Mouse (Mus musculus) limb, embryonic 11.5 days (tissue): ENCODE data around the gene Styxl1. TPM values are rescaled to one million over a fixed set of nuclear protein-coding genes. Genes with fewer than 3 reads are reported as not detected.

Experiments
- ATAC-seq: fragments of 200-750 bp; cut with Nextera tagmentation; 2 replicates; pipeline ENCODE4 v1.8.0; 2017; ENCODE audit warnings: low read depth; ENCODE audit not compliant: insufficient number of reproducible peaks, low FRiP score, low TSS enrichment
- DNase-seq: peaks from one replicate; pipeline ENCODE4 v3.0.0-alpha.2; 2015; ENCODE audit warnings: low spot score
- H3K27ac ChIP-seq: fragments of 300-500 bp; sonication (generic); replicated peaks from 2 replicates; pipeline ENCODE4 v1.5.1; 2014; ENCODE audit warnings: low read depth, mild to moderate bottlenecking, low read length
- H3K27me3 ChIP-seq: fragments of 300-500 bp; sonication (generic); 2 replicates; pipeline ENCODE4 v1.6.1; 2014; ENCODE audit warnings: mild to moderate bottlenecking, low read length, mixed read lengths; ENCODE audit not compliant: control insufficient read depth, insufficient read depth
- H3K36me3 ChIP-seq: fragments of 300-500 bp; sonication (generic); 2 replicates; pipeline ENCODE4 v1.6.1; 2014; ENCODE audit warnings: mild to moderate bottlenecking, low read length, moderate library complexity, mixed read lengths; ENCODE audit not compliant: control insufficient read depth, insufficient read depth
- H3K4me1 ChIP-seq: fragments of 300-500 bp; sonication (generic); 2 replicates; pipeline ENCODE4 v1.6.1; 2014; ENCODE audit warnings: low read length, mixed read lengths; ENCODE audit not compliant: control insufficient read depth, insufficient read depth
- H3K4me2 ChIP-seq: fragments of 300-500 bp; sonication (generic); 2 replicates; pipeline ENCODE4 v1.6.1; 2014; ENCODE audit warnings: low read depth, mild to moderate bottlenecking, moderate library complexity; ENCODE audit not compliant: severe bottlenecking
- H3K4me3 ChIP-seq: fragments of 300-500 bp; sonication (generic); 2 replicates; pipeline ENCODE4 v1.5.1; 2014; ENCODE audit warnings: low read depth, low read length
- H3K9ac ChIP-seq: fragments of 300-500 bp; sonication (generic); 2 replicates; pipeline ENCODE4 v1.6.1; 2014; ENCODE audit warnings: mild to moderate bottlenecking, low read length
- H3K9me3 ChIP-seq: fragments of 300-500 bp; sonication (generic); 2 replicates; pipeline ENCODE4 v1.6.1; 2016; ENCODE audit warnings: low read length; ENCODE audit not compliant: control insufficient read depth
- WGBS: fragments of 180-500 bp; shearing (Covaris S2); extraction: QIAGEN DNeasy Blood & Tissue Kit; methylation state at CpG from one replicate; pipeline ENCODE4 v1.1.7; 2014; 5-methylcytosine and 5-hydroxymethylcytosine counted together
- polyA plus RNA-seq: library from polyadenylated mRNA; unstranded; fragments of >200 nt; fragmentation: Nextera tagmentation; extraction: Ambion mirVana; gene quantifications from 2 replicates; pipeline ENCODE4 v1.2.1, GENCODE M21; 2014

Styxl1 gene
- polyA plus RNA-seq, 1 experiment from 2014 or later = not detected

GRCm38 (mm10) chr5:135736544-135736943 is 41.6 kb downstream of the Styxl1 start:
- WGBS = 88% methylated on average over 16 of the region's 16 CpGs
- peaks cover 31% of the 10 kb centered on the region for H3K36me3 ChIP-seq
- no peak for ATAC-seq

GRCm38 (mm10) chr5:135735741-135736140 is 42.4 kb downstream of the Styxl1 start:
- H3K36me3 ChIP-seq = peaks cover 36% of the 10 kb centered on the region
- DNase-seq (no peak), ATAC-seq (no peak)
- no peaks in the 10 kb centered on the region for H3K27me3 ChIP-seq
- H3K27ac ChIP-seq = no peak overlapping the region
- no peaks in the 10 kb centered on the region for H3K9me3 ChIP-seq
- 92% methylated on average over 13 of the region's 13 CpGs for whole genome bisulfite sequencing
- H3K4me2 ChIP-seq = no peak overlapping the region
- no peaks in the 10 kb centered on the region for H3K4me1 ChIP-seq
- no peak overlapping the region for H3K4me3 ChIP-seq
- H3K9ac ChIP-seq = no peak overlapping the region

More at GRCm38 (mm10) chr5:135736544-135736943, 41.6 kb downstream of the Styxl1 start:
- DNase-seq = no peak
- no peak overlapping the region for H3K4me3 ChIP-seq
- no peaks in the 10 kb centered on the region for H3K4me1 ChIP-seq
- no peak overlapping the region for H3K4me2 ChIP-seq
- H3K9me3 ChIP-seq = no peaks in the 10 kb centered on the region
- no peak overlapping the region for H3K9ac ChIP-seq
- no peaks in the 10 kb centered on the region for H3K27me3 ChIP-seq
- H3K27ac ChIP-seq = no peak overlapping the region

GRCm38 (mm10) chr5:135734057-135734680 is 44.0 kb downstream of the Styxl1 start:
- ATAC-seq (no peak), DNase-seq (no peak)
- Histone ChIP-seq H3K9me3 (no peaks in the 10 kb centered on the region), H3K4me2 (no peak overlapping the region), H3K4me1 (no peaks in the 10 kb centered on the region), H3K4me3 (no peak overlapping the region), H3K9ac (no peak overlapping the region), H3K36me3 (peaks cover 47% of the 10 kb centered on the region), H3K27ac (no peak overlapping the region), H3K27me3 (no peaks in the 10 kb centered on the region)
- 91% methylated on average over 42 of the region's 42 CpGs for WGBS

GRCm38 (mm10) chr5:135733071-135733470 is 45.1 kb downstream of the Styxl1 start:
- Histone ChIP-seq H3K4me2 (no peak overlapping the region), H3K9ac (no peak overlapping the region), H3K27me3 (no peaks in the 10 kb centered on the region), H3K27ac (no peak overlapping the region), H3K36me3 (peaks cover 47% of the 10 kb centered on the region), H3K4me3 (no peak overlapping the region), H3K4me1 (no peaks in the 10 kb centered on the region), H3K9me3 (no peaks in the 10 kb centered on the region)
- 89% methylated on average over 4 of the region's 4 CpGs for WGBS
- DNase-seq = no peak
- ATAC-seq = no peak

- no peak for ATAC-seq
- Histone ChIP-seq H3K27me3 (no peaks in the 10 kb centered on the region), H3K4me2 (no peak overlapping the region), H3K9me3 (no peaks in the 10 kb centered on the region), H3K4me3 (no peak overlapping the region), H3K36me3 (peaks cover 45% of the 10 kb centered on the region), H3K27ac (no peak overlapping the region), H3K4me1 (peaks cover 12% of the 10 kb centered on the region), H3K9ac (no peak overlapping the region)
- DNase-seq = no peak
- 94% methylated on average over 16 of the region's 16 CpGs for WGBS
These were observed 46.9 kb downstream of the Styxl1 start for GRCm38 (mm10) chr5:135731322-135731721.

GRCm38 (mm10) chr5:135730916-135731315 is 47.3 kb downstream of the Styxl1 start:
- no peak overlapping the region for H3K4me3 ChIP-seq
- H3K9ac ChIP-seq = no peak overlapping the region
- WGBS = 91% methylated on average over 10 of the region's 10 CpGs
- H3K27ac ChIP-seq = no peak overlapping the region
- peaks cover 16% of the 10 kb centered on the region for H3K4me1 ChIP-seq
- H3K9me3 ChIP-seq = no peaks in the 10 kb centered on the region
- H3K27me3 ChIP-seq = no peaks in the 10 kb centered on the region
- ATAC-seq (no peak), DNase-seq (no peak)
- H3K36me3 ChIP-seq = peaks cover 45% of the 10 kb centered on the region
- H3K4me2 ChIP-seq = no peak overlapping the region

GRCm38 (mm10) chr5:135730278-135730677 is 47.9 kb downstream of the Styxl1 start:
- no peak for ATAC-seq
- DNase-seq = no peak
- Histone ChIP-seq H3K27ac (no peak overlapping the region), H3K36me3 (peaks cover 41% of the 10 kb centered on the region), H3K27me3 (no peaks in the 10 kb centered on the region), H3K4me1 (peaks cover 20% of the 10 kb centered on the region), H3K9me3 (no peaks in the 10 kb centered on the region), H3K4me2 (no peak overlapping the region), H3K4me3 (no peak overlapping the region), H3K9ac (no peak overlapping the region)
- 95% methylated on average over 10 of the region's 10 CpGs for WGBS

GRCm38 (mm10) chr5:135729351-135729750 is 48.8 kb downstream of the Styxl1 start:
- DNase-seq (no peak), ATAC-seq (no peak)
- H3K4me3 ChIP-seq = no peak overlapping the region
- H3K27me3 ChIP-seq = no peaks in the 10 kb centered on the region
- H3K4me2 ChIP-seq = no peak overlapping the region
- H3K36me3 ChIP-seq = peaks cover 34% of the 10 kb centered on the region
- H3K9ac ChIP-seq = no peak overlapping the region
- H3K9me3 ChIP-seq = no peaks in the 10 kb centered on the region
- H3K4me1 ChIP-seq = peaks cover 29% of the 10 kb centered on the region
- no peak overlapping the region for H3K27ac ChIP-seq
- 93% methylated on average over 13 of the region's 13 CpGs for WGBS

GRCm38 (mm10) chr5:135728361-135728760 is 49.8 kb downstream of the Styxl1 start:
- DNase-seq = no peak
- Histone ChIP-seq H3K9me3 (no peaks in the 10 kb centered on the region), H3K27me3 (no peaks in the 10 kb centered on the region), H3K9ac (no peak overlapping the region), H3K36me3 (peaks cover 24% of the 10 kb centered on the region), H3K27ac (no peak overlapping the region), H3K4me1 (peaks cover 39% of the 10 kb centered on the region), H3K4me2 (no peak overlapping the region), H3K4me3 (no peak overlapping the region)
- ATAC-seq = no peak
- WGBS = 95% methylated on average over 13 of the region's 13 CpGs
